Mouse (Mus musculus) MEL-GATA-1-ER (cell line): ENCODE data around the gene Cntnap2.

Source experiments
- DNase-seq: peaks from one replicate; pipeline ENCODE4 v3.0.0-alpha.2; 2012; ENCODE audit warnings: low read depth; ENCODE audit errors: extremely low read depth

Cntnap2 gene

GRCm38 (mm10) chr6:46675081-46675480 is 1615.9 kb downstream of the Cntnap2 start:
- no peak for DNase-seq

DNA sequence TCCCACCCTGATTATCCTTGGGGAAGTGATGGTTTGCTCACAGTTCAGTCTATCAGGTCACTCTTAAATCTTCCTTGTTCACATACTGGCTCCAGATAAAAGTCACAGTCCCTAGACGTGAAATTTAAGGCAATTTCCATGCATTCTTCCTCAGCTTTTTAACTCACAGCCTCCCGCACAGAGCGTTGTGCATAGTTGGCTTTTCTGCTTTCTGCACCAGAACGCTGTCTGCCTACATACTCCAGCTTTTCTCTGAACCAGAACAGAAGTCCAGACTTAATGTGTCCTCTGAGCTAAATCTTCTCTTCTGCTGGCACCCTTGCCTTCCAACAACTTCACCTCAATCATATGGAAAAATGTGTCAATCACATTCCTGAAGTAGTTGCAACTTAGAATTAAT is 1616.5 kb downstream of the Cntnap2 start:
- DNase-seq: no peak

DNA sequence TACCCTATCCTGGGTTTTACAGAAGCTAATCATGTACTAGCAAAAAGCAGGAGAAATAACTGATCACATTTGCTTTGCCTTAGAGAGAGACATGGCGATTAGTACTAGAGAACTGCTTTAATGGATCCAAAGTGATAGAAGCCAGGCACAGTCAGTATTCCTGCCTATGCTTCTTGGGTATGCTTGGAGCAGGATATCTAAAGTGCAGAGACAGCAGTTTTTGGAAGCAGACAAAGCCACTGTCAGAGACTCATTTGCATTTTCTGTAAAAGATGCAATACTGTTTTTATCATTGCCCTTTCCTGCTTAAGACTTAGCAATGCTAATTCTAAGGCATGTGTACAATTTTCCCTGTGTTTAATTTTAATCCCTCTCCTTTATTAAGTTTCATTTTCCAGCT is 1637.0 kb downstream of the Cntnap2 start:
- DNase-seq: no peak

- no peak for DNase-seq
Observed at GRCm38 (mm10) chr6:46699343-46699742, 1640.2 kb downstream of the Cntnap2 start.

DNA sequence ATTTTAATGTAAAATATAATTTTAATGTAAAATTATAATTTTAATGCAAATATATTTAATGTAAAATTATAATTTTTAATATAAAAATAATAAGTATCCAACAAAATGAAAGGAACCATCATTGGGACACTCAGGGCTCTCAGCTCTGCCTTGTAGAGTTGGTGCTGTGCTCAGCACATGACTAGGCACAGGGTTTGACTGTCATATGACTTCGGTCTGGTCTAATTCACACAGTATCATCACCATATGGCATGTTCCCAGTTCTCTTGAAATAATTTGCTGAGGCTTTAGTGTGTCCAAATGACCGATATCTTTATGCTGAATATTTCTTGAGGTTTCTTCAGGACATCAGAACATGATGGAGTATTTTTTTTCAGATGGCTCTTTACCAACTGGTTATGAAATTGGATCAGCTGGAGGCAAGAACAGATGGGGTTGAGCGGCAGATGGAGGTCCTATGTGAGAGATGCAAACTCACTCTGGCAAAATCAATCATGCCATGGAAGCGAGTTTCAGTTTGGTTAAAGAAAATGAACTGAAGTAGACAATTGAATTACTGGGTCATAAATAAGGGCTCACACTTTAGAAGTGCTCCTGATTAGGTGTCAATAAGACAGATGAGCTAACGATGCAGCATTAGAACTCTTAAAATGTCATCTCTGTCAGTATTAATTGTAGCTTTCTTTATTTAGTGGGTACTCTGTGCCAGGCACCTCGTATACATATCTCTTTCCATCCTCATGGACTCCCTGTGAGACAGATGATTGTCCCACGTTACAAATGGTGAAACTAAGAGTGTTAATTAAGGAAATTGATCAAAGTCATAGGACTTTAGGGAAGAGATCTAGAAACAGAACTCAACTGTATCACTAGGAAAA is 1645.4 kb downstream of the Cntnap2 start:
- DNase-seq: no peak

DNA sequence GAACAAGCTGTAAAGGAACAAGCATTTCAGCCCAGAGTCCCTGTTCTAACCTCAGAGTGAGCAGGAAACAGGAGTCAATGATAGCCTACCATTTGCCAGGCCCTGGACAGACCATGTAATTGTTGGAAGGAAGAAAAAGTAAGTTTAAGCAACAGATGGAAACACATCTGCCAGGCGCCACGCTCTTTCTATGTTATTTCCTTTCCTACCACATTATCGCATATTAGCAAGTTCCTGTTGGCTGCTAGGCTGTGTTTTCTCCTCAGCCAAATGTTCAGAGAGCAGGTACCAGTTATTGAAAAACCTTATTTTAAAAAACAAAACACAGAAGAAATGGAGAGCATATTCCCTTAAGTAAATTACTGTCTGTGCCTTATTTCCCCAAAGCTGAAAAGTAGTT is 1646.8 kb downstream of the Cntnap2 start:
- DNase-seq: no peak

DNA sequence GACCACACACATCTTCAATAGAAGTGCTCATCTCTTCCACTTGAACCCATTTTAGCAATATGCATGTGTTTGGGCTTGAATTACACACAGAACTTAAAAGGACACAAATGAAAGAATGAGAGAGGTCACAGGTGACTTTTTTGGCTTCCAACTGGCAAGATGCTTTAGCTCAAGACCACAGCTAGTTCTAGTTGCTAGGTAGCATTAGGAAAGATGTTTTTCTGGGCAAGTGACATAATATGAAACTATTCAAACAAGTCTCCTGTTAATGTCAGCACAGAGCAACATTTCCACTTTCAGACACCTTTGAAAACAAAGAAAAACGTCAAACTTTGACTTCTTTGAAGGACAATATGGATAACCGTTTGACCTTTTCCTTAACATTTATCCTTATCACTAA is 1657.4 kb downstream of the Cntnap2 start:
- no peak for DNase-seq

GRCm38 (mm10) chr6:46733794-46734193 is 1674.6 kb downstream of the Cntnap2 start:
- no peak for DNase-seq

- DNase-seq: no peak
Observed at GRCm38 (mm10) chr6:46748448-46748847, 1689.3 kb downstream of the Cntnap2 start.

DNA sequence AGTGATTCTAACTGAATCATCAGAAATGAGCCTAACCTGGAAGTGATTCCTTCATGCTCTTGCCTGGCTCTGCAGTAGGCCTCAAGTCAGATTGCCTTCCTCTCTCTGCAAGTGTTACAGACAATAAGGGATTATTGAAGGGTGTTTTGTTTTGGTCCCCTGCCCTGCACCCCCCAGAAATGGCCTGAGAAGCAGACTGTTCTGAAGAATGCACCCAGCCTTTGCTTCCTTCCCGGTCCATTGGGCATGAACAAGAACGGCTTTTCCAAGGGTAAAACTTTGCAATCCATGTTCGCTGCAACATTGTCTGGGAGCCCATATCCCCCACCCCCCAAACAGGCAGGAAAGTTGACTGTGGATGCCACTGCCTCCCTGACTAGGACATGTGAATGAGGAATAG is 1704.3 kb downstream of the Cntnap2 start:
- DNase-seq: no peak

DNA sequence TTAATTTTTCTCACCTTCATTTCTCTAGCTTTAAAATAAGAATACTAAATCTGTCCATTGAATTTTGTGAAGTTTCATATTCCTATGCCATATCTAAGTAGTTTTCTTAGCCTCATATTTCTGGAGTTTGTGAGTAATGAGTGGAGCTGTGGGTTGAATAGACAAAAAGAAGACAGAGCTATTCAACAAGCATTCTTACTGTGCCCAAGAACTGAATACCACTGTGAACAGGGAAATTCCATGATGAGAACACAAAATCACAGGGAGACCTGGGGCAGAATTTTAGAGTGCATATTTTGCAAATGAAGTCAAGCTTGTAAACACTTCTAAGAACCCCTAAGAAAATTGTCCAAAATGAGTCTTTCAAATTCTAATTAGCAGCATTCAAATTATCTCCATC is 1715.4 kb downstream of the Cntnap2 start:
- no peak for DNase-seq

- no peak for DNase-seq
Observed at GRCm38 (mm10) chr6:46802264-46803110, 1743.3 kb downstream of the Cntnap2 start.

DNA sequence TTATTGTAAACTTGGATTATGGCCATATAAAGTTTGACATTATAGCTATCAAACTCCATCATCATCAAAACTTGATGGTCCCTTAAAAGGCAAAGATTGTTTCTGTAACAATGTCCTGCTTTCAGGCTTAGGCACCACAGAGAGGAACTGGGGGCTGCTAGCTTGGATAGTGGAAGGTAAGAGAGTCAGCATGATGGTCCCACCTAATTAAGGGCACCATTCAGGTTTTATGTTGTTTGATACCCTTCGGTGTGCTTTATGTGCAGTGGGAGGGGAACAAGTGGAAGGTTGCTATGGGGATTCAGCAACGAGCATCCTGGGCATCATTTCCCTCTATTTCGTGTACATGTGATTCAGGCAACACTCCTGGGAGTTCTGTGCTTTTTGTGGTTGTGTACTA is 1797.5 kb downstream of the Cntnap2 start:
- DNase-seq: no peak

DNA sequence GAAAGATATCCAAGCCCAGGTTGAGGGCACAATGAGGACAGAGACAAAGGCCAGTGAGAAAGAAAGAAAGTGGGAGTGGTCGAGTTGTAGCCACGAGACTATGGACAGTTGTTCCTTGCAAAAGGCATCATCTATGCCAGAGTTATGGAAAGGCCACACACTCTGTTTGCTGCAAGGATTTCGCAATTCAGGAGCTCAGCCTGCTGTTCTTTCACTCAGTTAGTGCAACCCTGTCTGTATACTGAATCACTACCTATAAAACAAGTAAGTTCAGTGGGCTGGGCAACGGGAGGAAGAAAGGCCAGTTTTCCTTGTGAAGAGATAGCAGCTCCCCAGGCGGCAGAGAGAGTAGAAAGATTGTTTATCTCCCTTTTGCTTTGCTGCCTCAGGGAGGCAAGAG is 1801.9 kb downstream of the Cntnap2 start:
- no peak for DNase-seq

- DNase-seq: no peak
Observed at GRCm38 (mm10) chr6:46866317-46866716, 1807.2 kb downstream of the Cntnap2 start.

GRCm38 (mm10) chr6:46886230-46886629 is 1827.1 kb downstream of the Cntnap2 start:
- no peak for DNase-seq

GRCm38 (mm10) chr6:46909167-46909566 is 1850.0 kb downstream of the Cntnap2 start:
- DNase-seq: no peak

- DNase-seq: no peak
Observed at GRCm38 (mm10) chr6:46918701-46919274, 1859.6 kb downstream of the Cntnap2 start.

DNA sequence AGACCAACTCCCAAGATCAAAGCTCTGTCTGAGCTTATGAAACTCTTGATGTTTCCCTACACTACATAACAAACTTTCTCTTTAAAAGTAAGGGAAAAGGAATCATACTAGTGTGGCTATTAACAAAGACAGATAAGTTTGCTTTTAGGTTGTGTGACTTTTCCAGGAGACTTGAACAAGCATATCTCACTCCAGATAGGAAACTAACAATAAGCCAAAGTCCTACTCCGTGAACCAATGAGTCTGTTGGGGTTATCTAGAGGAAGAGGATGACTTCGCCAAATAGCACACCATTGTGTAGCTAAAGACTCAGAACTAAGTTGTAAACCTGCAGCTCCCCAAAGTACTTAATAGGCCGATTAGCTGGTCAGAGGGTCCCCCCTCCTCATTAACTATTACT is 1860.8 kb downstream of the Cntnap2 start:
- DNase-seq: no peak

- no peak for DNase-seq
Observed at GRCm38 (mm10) chr6:46924709-46925108, 1865.6 kb downstream of the Cntnap2 start.

DNA sequence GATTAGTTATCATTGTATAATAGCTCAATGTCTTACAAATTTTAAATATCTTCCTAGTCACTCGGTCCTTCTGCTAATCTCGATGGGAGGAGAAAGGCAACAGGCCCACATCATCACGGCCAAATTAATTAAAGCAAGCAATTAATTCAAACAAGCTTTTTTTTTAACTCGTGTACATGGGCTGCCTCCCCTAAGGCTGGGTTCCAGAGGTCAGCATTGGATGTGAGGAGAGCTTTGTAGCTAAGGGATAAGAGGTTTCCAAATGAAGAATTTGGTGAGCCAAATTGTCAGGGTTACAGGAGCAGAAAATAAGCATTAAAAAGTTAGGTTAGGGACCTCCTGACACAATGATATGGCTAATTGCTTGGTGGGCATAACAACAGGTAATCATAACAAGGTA is 1886.5 kb downstream of the Cntnap2 start:
- no peak for DNase-seq
